Mouse (Mus musculus): ENCODE data around the gene Pcgf2.
A peak's percentile ranks its signal among the peaks of the same experiment; 100 is the strongest.
"Not testable (repeated sequence)": the region's sequence is repeated elsewhere in the genome, so short reads cannot be mapped to it uniquely, and the experiment has no call there.

Pcgf2 gene

DNA sequence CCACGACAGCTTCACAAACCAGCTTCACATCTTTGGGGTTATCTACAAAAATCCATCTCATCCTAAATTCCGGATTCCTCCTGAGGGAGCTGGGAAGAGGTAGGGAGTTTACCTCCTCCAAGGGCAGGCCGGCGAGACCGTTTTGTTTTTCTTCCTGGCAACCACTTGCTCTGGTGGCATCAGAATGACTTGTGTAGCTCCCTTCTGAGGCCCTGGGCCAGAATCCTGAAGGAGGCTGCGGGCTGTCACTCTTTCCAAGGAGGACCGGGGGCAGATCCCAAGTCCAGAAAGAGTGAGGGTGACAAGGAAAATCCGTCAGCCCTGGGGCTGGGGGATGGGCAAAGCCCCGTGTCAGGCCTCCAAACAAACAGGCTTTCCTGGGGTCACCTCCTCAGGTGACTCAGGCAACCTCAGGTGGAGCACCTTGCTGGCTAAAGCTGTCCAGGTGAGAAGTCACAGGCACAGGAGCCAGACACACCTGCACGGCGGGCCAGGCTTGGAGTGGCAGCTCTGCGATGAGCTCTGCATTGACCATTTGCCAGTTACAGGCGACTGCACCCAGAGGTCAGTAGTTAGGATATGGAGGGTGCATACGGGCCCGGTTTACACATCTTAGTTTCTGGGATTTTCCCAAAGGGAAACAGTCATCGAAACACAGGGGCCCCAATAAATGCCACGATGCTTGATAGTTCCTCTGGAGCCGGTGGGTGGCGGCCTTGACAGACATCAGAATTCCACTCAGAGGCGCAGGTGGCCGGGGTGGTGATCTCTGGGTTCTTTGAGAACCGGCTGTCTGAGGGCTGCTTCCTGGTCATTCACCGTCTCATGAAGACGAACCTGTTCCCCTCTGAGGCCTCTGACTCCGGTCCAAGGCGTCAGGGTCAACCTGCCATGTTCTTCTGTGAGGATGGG is 17.3 kb upstream of the Pcgf2 start:
- DNase-seq (ENCODE audit: low spot score): no peak

GRCm38 (mm10) chr11:97716021-97716420 is 15.7 kb upstream of the Pcgf2 start:
- no peak for DNase-seq (ENCODE audit: low spot score)

GRCm38 (mm10) chr11:97714784-97715760 is 14.8 kb upstream of the Pcgf2 start:
- no peak for DNase-seq (ENCODE audit: low spot score)

DNA sequence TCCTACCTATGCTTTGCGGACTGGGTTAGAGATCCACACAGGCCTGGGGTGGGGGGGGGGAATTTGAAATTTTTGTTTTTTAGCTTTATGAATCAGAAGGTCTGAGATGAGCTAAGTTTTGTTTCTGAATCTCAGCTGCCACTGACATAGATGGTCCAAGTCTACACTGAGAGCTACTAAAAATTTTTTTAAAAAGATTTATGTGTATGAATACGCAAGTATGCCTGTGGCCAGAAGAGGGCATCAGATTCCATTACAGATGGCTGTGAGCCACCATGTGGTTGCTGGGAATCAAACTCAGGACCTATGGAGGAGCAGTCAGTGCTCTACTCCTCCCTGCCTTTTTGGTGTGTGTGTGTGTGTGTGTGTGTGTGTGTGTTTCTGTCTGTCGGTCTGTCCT is 14.1 kb upstream of the Pcgf2 start:
- no peak for DNase-seq (ENCODE audit: low spot score)

DNA sequence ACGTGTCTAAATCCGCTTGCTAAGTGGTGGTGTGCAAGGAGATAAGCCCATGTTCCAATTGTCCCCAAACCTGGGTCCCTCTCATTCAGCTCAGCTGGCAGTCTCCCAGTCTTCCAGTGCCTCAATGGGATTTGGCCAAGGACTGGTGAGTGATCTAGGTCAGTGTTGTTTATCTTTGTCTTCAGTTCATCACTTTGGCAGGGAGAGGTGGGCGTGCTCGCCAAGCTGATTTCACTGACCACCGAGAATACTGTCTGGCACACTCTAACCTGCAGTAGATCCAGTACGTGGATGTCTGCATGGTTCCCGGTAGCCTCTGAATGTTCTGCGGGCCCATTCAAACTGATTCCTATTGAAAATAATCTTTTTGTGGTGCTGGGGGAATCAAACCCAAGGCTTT is 13.6 kb upstream of the Pcgf2 start:
- DNase-seq (ENCODE audit: low spot score): no peak

DNA sequence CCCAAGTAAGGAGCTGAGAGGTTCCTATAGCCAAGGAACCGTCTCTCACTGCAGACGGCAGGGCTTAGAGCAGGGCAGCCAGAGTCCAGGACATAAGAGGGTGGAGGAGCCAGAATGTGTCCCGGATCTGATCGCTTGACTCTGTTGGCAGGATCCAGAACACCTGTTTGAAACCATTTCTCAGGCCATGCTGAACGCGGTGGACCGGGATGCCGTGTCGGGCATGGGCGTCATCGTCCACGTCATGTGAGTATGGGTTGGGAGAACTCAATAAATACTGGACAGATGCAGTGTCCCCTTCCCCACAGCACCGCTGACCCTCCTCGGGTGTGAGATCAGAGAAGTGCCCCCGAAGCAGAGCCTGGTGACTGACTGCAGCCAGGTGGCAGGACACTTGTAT is 12.0 kb upstream of the Pcgf2 start:
- DNase-seq (ENCODE audit: low spot score): no peak

DNA sequence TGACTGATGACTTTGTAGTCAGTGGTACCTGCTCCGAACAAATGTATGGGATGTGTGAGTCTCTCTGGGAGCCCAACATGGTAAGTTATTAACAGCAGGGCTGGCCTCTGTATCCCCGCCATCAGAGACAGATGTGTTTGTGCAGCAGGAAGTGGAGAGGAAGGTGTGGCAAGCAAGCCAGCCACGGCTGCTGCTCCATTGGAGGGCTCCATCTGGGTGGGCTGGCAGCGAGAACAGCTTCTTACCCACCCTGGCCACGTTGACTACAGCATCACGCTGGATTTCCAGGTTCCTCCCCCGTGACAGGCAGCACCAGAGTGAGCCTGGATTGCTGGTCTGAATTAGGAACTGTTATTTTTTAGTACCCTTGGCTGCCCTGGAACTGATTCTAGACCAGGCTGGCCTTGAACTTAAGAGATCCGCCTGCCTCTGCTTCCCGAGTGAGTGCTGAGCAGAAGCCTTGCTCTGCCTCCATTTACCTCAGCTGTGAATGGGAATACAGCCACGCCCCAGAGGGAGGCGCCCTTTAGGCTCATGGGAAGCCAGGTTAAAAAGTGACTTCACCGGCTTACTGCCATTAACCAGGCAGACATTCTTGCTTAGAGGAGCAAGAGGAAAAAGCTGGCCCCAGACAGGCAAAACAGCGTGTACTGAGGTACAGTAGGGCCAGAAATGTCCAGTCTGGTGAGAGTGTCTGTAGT is 11.1 kb upstream of the Pcgf2 start:
- no peak for DNase-seq (ENCODE audit: low spot score)

- not testable (repeated sequence) for DNase-seq (ENCODE audit: low spot score)
Measured at GRCm38 (mm10) chr11:97710067-97710466, 9.8 kb upstream of the Pcgf2 start.

GRCm38 (mm10) chr11:97703039-97703826 is 2.9 kb upstream of the Pcgf2 start, which contains the start of gene Psmb3:
TSS of gene Psmb3 (plus strand) at chr11:97703399.
- peak; percentile 100 for DNase-seq (ENCODE audit: low spot score)

GRCm38 (mm10) chr11:97702393-97702745 is 2.1 kb upstream of the Pcgf2 start:
- DNase-seq (ENCODE audit: low spot score): no peak

DNA sequence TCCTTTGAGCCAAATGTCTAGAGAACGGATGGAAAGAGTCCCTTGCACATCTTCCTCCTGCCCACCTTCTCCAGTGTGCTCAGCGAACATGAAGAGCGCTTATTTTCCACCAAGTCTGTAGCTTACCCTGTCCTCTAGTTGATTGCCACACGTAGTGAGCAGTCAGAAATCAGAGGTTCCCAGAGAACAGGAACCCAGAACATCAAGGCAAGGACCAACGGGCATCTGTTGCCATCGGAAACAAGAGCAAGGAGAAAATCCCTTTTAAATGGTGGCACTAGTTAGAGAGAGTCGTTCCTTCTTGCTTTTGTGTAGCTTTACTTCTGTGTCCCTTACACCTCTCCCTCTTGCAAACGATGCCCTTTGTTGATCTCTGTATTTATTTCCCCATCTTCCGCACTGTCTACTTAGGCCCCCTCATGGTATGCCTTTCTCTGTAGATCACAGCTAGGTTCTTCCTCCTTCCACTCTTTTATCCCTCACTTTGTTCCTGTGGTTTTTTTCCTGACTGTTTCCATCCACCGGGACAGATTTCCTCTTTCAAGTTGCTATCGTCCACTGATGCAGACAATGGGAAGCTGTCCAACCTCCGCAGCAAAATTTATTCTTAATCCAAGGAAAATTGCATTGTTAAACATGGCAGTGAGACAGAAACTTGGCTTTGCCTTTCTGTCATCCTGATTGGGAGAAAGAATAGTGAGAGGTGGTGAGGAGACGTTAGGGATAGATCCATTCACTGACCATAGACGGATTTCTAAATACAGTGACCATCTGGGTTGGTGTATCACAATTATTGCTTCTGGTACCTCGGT is 1.5 kb upstream of the Pcgf2 start:
- no peak for DNase-seq (ENCODE audit: low spot score)

DNA sequence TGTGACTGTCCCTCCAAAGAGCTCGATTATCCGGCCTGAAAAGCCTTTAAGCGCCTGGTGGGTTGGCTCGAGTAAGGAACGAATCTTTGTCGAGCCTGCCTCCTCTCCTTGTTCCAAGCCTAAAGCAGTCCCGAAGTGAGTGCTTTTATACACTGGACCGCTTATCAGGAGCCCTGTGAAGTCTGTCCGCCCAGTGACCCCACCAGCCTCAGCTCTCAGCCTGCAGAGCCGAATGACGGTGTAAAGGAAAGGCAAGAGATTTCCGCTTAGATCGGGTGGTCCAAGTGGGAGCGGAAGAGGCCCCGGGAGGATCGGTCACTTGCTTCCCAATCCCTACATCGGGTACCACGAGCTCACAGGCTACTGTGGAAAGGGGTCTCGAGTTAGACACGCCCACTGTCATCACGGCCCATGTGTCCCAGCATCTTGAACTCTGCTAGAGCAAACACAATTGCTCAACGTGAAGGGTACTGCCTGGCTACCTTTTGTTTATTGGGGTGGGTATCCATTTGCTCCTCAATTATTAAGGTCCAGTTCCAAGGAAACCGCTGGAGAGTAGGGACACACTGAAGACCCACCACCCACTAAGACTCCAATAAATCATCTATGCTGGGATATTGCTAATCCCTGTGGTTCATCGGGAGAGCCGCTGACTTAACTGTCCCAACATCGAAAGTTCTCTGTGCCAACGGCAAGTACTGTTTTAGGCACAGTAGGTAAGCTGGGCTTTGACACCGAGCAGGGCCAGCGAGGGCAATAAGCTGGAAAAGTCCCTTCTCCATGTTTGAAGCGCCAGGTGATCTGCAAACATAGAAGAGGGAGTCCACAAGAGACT is 666 bp upstream of the Pcgf2 start:
- no peak for DNase-seq (ENCODE audit: low spot score)

DNA sequence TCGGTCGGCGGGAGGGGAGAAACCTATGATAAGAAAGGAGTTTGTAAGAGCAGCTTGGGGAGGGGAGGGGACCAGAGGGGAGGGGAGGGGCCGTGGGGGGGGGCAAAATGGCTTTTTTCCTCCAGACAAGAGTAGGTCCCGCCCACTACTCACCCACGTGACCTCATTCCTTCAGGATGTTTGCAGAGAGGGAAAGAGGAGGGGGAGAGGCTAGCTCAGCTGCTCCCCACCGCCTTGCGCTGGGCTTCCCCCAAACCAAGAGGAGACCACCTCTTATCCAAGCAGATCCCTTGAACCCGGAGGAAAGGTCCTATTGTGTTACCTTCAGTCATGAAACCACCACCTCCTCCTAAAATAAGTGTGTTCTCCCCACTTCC is 683 bp downstream of the Pcgf2 start:
- DNase-seq (ENCODE audit: low spot score): peak; percentile 86

- DNase-seq (ENCODE audit: low spot score): no peak
Measured at GRCm38 (mm10) chr11:97698741-97699611, 1.3 kb downstream of the Pcgf2 start.

DNA sequence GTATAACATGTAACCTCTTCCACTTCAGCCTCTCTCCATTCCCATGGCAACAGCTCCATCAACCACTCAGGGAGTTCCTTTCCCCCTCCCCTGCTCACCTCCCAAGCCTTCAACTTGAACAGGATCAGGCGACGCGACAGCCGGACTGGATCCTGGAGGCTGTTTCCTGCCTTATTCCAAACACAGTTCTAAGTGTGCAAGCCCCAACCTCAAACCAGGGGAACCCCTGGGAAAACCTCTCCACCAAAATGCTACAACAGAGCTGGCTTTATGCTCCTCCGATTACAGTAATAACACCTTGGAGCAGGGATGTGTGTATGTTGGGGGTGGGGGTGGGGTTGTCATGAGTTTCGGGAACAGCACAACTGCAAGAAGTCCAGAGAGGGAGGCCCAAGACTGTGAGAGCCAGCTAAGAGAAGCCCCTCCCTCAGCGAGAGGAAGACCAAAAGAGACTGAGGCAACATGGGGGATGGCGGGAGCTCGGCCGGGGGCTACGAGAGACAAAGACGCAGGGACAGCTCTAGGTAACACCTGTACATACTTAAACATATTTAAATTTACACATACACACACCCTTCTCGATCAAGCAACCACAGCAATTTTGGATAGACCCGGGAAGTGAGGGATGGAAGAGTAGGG is 2.3 kb downstream of the Pcgf2 start:
- no peak for DNase-seq (ENCODE audit: low spot score)

- DNase-seq (ENCODE audit: low spot score): no peak
Measured at GRCm38 (mm10) chr11:97697199-97697890, 3.0 kb downstream of the Pcgf2 start.

DNA sequence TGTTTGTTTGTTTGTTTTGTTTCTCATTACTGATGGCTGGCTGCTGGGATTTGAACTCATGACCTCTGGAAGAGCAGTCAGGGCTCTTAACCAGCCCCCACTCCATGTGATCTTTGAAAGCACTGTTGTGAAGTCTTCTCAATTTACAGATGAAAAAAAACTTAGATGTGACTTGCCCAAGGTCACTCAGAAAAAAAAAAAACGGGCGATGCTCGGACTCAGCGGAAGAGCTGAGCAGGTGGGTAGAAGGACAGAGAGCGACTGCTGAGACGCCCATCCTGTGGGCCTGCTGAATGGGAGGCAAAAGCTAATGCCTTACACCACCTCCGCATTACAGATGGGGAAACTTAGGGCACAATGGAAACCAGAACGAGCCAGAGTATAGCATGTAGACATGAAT is 3.6 kb downstream of the Pcgf2 start:
- no peak for DNase-seq (ENCODE audit: low spot score)
